Mouse (Mus musculus) right cerebral cortex, postnatal 25 days (tissue): ENCODE data around the gene Agtrap.
A peak's percentile ranks its signal among the peaks of the same experiment; 100 is the strongest.
"Not testable (repeated sequence)": the region's sequence is repeated elsewhere in the genome, so short reads cannot be mapped to it uniquely, and the experiment has no call there.

Experiments
- DNase-seq: peaks from one replicate; pipeline ENCODE4 v3.0.0; 2022

The Agtrap gene

DNA sequence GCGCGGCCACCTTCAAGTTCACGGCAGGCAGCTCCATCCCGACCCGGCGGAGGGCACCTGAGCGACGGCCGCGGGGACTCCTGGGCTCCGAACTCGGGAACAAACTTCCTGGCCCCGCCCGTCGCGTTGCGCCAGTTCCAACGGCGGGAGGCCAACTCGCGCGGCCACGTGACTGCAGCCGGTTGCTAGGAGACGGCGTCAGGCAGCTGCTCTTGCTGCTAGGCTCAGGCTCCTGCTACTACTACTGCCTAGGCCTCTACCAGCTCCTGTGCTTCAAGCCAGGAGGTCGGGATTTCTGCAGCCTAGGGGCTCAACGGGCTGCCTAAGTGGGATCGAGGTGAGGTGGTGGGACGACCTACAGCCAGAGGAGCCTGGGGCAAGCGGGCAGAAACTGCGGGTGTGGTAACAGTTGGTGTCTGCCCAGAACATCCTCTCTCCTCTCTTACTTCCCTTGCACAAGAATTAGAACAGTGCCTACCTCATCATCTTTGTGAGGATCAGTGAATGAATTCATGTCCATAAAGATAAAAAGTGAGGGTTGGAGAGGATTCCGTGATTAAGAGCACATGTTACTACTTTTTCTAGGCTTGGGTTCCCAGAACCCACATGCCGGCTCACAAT, at the start of gene Agtrap:
Gene Agtrap, minus strand, starts transcription at position 125 of the 621 bp plus-strand sequence.
- DNase-seq, result peak; percentile 94

DNA sequence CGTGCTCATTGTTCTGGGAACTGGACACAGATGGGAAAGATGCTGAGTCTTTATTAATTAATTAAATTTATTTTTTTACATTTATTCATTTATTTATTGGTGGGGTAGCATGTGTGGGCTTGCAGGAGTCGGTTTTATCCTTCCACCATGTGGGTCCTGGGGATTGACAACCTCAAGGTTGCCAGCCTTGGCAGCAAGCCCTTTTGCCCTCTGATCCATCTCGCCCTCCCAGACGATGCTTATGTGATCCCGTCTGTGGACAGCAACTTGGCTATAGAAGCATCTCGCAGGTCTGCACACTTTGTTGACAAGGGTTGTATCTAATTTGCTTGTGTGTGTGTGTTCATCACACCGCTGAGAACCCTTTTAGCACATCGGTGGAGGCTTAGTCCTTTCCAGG, 49.7 kb upstream of the Agtrap start:
- no peak for DNase-seq

DNA sequence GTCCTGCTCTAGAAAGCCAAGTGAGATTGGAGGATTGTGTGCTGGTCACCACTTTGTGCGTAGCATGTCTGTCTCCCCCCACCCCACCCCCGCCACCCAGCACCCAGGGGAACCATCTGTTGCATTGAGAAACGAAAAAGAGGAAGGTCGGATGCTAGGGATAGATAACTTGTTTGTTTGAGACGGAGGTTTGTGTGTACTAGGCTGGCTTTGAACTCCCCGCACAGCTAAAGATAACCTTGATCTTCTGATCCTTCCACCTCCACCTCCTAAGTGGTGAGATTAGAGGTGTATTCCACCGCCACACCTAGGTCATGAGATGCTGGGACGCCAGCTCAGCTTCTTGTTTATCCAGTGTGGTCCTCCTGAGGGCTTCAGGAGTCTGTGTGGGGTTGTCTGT, 47.2 kb upstream of the Agtrap start:
- no peak for DNase-seq

DNA sequence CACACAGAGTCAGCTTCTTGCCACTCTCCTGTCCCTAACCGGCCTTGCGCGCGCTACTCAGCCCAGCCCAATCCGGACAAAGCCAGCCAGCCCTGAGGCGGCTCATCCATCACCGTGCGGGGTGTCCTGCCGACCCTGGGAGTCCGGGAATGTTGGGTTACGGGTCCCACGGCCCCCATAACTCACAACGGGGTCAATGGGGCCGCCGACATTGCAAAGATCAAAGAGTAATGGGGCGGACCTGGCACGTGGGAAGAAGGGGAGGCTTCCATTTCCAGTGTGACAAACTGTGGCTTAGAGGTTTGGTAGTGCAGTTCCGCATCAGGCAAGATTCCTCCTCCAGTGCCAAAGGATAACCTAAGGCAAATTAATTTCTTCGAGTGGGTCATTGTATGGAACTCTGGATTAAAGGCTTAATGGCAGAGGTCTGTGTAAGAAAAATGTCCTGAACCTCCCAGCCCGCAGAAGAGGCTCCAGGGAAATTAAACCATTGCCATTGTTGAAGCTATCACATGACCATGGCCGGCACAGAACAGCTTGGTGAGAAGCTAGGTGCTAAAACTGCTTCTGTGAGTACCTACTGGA, 43.8 kb upstream of the Agtrap start:
- DNase-seq, result no peak

DNA sequence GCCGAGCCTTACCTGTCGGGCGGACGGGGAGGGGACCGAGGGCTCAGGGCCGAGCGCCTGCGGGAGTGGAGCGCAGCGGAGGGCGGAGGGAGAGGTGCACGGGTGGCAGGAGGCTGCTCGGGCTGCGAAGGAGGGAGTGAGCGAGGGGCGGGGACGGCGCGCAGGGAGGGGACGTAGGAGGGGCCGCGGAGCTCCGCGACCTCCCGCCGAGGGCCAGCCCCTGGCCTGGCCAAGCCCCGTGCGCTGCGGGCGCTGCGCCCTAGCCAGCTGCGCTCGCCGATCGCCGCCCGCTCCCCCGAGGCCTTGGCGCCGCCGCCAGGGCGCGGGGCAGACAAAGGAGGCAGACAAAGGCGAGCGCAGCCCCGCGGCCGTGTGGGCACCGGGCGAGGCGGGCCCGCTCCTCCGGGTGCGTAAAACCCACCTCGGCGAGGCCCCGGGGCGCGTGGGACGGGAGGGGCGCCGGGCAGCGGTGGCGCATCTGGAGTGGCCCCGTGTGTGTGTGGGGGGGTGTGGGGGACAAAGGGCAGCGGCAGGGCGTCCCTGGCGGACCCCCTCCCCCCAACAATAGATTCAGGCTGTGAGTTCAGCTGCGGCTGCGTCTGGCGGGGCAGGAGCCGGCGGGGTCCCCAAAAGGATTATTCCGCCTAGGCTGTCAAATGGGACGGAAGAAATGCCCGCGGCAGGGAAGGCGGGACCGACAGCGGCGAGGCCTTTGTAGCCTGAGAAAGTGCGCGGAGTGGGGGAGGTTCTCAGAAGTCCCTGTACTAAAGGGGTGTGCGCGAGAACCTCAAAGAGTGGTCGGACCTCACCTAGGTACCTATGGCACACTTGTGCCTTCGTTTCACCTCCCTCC, 43.0 kb upstream of the Agtrap start, which contains the start of gene Draxin:
Gene Draxin, minus strand, starts transcription at position 138 of the 853 bp plus-strand sequence.
- no peak for DNase-seq

DNA sequence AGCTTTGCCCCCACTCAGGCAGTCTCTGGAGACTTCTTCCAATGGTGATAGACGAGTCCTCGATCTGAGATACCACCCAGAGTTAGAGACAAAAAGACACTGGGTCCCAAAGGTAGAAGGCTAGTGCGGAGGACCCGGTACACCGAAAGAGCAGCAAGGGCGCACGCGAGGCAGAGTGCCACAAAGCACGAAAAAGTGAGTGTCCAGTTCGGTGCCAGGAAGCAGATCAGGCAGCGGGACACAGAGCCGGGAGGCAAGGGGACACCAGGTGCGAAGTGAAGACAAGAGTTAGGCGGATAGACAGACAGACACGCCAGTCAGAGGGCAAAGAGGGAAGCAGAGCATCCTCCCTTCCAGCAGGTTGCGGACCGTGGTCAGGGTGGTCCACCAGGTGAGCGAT, 42.3 kb upstream of the Agtrap start, which contains the start of gene Mad2l2:
Gene Mad2l2, plus strand, starts transcription at position 252 of the 400 bp plus-strand sequence.
- DNase-seq, result no peak

DNA sequence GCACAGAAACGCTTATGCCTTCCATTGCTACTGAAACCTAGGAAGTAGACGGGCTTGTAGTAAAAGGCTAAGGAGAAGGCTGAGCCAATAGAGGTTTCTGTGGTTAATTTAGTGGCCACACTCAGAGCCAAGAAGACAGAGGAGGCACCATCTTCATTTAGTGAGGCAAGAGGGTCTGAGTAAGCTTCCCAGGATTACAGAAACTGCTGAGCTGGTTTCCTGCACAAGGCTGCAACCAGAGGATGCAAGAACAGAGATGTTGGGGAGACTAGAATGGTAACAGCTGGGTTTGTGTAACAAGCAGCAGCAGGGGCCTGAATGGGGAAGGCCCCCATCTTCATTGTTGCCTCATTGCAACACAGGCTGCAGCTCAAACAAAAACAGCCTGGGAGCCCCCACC, 40.8 kb upstream of the Agtrap start:
- DNase-seq, result no peak

DNA sequence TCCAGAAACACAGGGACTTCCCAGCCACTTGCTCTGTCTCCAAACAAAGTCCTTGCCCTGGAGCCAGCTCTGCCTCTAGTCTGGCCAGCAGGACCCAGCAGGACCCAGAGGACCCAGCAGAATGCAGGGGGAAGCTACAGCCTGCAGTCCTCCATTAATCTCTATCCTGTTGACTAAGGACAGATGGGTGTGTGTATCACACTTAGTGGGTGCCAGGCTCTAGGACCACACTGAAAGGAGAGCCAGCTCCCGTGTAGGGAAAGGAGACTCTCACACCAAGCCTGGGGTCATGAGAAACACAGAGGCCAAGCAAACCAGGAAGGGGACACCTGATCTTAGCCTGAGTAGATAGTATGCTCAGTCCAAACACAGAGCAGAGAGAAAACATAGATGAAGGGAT, 40.4 kb upstream of the Agtrap start:
- no peak for DNase-seq

DNA sequence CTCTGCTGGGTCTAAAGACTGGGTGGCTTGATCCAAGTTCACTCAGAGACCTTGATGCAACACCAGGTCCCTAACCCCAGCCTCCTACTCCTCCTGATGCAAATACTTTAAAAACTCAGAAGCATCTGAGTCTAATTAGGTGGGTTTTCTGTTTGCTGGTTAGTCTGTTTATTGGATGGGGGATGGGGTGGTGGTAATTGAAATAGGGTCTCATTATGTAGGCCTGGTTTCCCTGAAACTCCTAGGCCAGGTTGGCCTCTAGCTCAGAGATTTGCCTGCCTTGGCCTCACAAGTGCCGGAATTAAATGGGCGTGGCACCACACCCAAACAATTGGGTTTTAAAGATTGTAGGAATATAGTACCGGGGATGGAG, 34.8 kb upstream of the Agtrap start:
- DNase-seq, result no peak

DNA sequence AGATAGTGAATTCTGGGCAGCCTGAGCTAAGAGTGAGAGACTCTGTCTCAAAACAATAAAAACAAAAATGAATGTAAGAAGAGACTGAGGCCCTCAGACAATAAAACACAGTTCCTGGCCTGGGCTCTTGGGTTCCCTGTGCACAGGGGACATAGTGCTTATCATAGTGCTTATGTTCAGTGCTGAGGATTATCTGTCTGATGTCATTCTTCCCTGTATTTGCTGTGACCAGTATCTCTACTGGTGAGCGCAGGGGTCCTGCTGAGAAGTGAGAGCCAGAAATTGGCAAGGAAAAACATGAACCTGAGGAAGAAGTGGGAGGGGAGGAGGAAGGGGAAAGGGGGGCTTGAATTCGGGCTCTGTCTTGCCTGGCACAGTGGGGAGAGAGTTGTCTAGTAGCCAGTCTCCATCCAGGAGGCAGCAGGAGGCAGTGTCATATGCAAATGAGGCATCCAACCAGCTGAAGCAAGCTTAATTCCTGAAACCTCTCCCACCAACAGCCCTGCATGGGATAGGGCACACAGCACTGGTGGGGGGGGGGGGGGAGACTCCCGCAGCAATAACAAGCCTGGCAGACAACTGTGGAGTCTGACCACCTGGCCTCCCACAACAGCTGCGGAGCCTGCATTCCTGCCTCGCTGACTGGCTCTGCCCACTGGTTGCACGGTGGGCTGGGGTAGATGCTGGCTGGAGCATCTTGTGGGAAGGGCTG, 34.3 kb upstream of the Agtrap start:
- no peak for DNase-seq

DNA sequence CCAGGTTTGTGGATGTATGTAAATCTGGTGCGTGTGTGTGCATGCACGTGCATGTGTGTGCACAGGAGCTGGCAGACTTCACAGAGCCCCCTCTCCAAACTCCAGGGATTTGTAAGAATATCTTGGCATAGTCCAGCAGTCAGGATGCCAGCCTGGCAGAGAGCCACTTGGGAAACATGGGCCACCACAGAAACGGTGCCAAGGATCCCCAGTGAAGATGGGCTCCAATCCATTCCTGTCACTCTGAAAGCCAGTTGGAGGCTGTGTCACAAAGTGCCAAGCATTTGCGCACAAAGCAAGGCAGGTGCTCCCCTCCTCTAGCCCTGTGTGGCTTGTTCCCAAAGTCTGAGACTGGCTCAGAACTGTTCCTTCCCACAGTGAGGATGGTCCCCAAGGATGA, 33.5 kb upstream of the Agtrap start:
- peak; percentile 32 for DNase-seq

DNA sequence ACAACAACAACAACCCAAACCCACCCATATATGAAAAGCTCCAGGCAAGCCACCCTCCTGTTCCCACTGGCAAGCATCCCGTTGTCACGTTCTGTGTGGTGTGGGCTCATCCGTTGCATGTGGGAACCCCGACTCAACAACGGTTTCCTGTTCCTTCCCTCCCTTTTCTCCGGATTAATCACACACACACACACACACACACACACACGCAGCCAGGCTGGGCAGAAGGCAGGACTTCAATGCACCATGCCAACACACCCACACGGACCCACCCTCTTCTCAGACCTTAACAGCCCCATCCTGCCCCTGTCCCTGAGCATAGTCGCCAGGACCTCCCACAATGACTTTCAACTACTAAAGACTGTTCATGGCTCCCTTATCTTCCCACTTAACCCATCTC, 32.7 kb upstream of the Agtrap start:
- DNase-seq, result no peak

DNA sequence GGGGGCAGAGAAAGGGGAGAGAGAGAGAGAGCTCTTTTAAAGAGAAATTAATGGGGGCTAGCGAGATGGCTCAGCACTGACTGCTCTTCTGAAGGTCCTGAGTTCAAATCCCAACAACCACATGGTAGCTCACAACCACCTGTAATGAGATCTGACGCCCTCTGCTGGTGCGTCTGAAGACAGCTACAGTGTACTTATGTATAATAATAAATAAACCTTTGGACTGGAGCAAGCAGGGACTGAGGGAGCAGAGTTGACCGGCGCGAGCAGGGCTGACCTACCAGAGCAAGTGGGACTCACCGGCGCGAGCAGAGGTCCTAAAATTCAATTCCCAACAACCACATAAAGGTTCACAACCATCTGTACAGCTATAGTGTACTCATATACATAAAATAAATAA, 31.7 kb upstream of the Agtrap start:
- not testable (repeated sequence) for DNase-seq

DNA sequence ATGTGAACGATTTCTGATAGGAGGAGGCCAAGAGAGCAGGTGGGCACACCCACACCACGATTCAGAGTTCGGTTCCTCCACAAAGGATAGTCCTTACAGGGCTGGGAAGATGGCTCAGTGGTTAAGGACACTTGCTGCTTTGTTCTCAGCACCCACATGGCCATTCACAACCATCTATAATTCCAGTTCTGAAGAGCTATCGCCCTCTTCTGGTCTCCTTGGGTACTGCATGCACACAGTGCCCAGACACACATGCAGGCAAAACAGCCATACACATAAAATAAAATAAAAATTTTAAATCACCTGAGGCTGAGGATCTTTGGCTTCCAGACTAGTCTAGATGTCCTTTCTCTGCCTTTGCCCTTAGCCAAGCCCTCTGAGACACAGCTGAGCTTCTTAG, 29.6 kb upstream of the Agtrap start:
- no peak for DNase-seq

DNA sequence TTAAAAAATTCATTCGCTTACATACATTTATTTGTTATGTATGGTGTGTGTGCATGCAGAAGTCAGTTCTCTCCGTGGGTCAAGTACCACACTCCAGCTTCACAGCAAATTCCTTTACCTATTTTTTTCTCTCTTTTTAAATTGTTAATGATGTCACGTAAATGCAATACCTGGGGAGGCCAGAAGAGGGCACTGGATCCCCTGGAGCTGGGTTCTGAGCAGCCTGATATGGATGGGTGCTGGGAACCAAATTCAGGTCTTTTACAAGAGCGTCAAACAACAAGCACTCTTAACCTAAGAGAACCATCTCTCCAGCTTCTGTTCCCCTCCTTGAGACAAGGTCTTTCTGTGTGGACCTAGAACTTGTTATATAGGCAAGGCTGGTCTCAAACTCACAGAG, 28.8 kb upstream of the Agtrap start:
- DNase-seq, result no peak

DNA sequence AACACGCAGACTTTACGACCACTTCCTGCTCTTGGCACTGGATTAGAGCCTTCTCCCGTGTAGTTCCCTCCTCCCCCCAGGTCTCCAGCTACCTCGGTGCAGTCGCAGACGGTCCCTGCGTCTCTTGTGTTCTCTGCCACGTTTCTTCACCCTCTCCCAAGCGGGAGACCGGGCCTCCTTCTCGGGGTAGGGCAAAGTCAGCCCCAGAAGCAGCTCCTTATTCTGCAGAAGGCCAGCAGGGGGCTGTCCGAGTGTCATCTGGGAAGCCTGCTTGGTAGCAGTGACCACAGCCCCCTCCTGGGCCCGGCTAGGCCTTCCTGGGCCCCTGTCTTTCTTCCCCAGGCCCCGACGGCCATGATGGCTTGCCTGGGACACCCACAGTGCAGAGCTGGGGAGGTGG, 27.6 kb upstream of the Agtrap start:
- no peak for DNase-seq

DNA sequence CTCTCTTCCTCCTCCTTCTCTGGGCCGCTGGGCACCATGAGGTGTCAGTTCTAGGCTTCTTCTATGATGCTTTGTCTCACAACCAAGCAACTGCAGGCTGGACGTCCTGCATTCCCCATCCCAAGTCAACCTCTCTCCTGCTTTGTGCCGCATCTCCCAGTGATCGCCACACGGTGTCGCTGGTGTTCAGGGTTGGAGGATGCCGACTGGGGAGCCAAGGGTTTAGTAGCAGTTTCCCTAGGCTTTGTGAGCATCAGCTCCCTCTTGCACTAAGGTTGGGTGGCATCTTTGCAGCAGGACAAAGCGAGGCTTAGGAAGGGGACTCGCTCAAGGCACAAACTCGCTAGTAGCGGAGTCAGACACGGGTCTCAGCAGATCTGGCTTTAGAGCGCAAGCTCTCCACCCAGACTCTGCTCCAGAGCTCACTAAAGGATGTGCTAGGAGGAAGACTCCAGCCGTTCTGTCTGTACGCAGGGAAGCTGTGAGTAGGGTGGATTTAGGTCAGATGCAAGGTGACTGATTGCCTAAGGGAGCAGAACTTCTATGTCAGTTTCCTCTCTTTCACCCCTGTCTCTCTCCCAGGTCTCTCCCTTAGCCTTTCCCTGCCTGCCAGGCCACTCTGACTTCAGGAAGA, 27.0 kb upstream of the Agtrap start:
- peak; percentile 85 for DNase-seq

DNA sequence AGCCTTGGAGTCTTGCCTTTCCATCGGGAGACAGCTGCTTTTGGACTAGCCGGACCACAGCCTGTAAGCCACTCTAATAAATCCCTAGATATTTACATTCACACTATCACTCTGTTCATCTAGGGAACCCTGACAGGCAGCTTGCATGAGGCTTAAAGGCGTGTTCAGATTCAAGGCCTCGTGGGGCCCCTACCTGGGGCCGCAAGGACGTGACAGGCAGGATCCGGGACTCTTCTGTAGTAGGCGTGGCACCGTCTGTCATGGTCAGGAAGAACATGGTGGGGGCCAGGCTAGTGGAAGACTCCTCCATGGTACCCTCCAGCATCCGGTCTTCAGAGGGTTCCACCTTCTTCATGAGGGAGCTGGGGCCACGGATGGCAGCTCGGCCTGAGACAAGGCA, 24.7 kb upstream of the Agtrap start:
- no peak for DNase-seq

DNA sequence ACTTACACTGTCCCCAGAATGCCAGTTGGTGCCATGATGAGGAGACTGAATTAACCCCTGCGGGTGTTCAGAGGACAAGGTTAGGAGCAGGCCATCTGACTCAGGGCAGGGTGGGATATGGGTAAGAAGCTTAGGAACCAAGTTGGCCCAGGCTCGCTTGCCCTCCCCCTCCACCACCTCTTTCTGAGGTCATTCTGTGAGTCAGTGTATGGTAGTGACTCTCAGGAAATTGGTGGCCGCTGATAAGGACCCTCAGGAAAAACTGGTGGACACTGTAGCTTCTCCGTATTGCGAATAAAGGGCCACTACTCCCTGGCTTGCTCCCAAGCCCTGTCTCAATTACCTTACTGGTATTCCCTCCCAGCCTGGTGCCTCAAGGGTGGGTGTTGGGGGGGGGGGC, 21.4 kb upstream of the Agtrap start:
- no peak for DNase-seq

DNA sequence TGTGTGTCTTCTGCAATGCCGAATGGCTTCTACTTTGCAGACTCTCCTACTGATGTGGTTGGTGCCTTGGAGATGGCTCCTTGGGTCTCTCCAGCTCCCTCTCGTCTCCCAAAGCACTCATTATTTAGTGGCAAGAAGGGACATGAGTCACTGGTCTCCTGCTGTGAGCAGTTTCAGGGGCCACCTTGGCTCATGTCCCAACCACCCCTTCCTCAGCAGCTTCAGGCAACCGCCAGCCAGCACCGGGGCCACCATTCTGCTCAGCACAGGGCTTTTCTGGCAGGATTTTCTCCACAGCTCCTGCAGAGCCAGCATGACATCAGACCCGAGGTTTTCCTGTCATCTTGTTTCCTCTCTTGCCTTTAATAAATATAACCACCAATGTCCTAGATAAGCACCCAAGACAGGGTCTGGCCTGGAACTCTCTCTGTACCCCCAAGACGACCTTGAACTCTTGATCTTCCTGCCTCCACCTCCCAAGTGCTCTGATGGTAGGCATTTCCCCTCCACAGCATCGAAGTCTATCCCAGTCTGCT, 20.8 kb upstream of the Agtrap start:
- DNase-seq, result no peak

DNA sequence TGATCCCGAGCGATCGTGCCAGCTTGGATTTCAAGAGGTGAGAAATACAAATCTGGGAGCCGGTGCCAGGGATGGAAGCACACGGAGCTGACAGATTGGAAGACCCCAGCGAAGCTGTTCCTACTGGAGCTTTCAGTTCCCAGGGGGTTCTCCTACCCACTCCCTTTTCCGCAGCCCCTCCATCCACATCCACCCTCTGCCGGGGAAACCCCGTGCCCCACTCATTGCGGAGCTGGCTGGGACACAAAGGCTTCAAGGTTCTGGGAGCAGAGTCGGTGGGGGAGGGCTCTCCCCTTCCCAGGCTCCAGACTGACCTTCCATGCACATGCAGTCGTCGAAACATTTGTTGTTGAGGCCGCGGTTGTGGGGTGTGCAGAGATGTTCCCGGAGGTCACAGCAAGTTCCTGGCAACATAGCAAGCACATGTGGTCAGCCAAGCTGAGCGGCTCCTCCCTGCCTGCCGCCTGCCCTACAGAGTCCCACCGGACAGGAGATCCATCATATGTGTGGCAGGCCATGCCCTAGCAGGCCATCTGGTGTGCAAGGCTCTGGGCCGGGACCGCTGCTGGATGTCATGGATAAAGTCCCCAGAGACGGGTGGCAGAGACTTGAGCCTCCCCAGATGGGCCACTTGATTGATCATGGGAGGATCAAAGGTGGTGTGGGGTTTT, 19.9 kb upstream of the Agtrap start:
- DNase-seq, result no peak

DNA sequence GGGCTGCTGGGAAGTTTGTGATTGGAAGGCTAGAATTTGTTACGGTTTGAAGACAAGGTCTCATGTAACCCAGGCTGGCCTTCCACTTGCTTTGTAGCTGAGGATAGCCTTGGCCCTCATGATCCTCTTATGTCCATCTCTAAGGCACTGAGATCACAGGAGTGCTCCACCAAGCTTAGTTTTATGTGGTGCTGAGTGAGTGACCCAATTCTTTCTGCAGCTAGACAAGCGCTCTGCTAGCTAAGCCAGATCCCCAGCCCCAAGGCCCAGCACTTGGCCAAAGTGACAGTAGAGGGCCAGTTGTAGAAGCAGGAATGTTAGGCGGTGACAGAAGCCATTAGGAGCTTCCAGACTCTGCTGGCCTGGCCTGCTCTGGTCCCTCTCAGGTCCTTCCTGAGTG, 16.3 kb upstream of the Agtrap start:
- DNase-seq, result no peak
